Mouse (Mus musculus): ENCODE results near the gene Elf2. TPM values are rescaled to one million over a fixed set of nuclear protein-coding genes. Genes with fewer than 3 reads are reported as not detected.

Elf2 gene
- total and polyA plus RNA-seq, 3 experiments = 52.6 to 111 (median 67.8) TPM

GRCm38 (mm10) chr3:51339734-51340551, 520 bp downstream of the Elf2 start:
- ATAC-seq (ENCODE audit: extremely low read depth, insufficient number of reproducible peaks, low FRiP score, poor library complexity, severe bottlenecking) (no peak), DNase-seq (ENCODE audit: low spot score) (peak; percentile 57)
- no peak for TF ChIP-seq CTCF (IDR thresholded peaks at IDR 0.05; ENCODE audit: low read depth, low read length)
- no peak for TF ChIP-seq GATA2 (IDR thresholded peaks at IDR 0.05; ENCODE audit: borderline replicate concordance, low read depth, low read length)
- TF ChIP-seq TAL1 (conservative IDR thresholded peaks at IDR 0.05; ENCODE audit: low read depth, low read length) = no peak
- no peak for TF ChIP-seq POLR2AphosphoS5 (IDR thresholded peaks at IDR 0.05; ENCODE audit: insufficient replicate concordance, low read depth, low read length)
- TF ChIP-seq GATA1 (IDR thresholded peaks at IDR 0.05; ENCODE audit: borderline replicate concordance, low read length) = no peak
- H3K4me3 ChIP-seq (ENCODE audit: low read depth, low read length) = peak overlapping the region; percentile 92
- H3K4me1 ChIP-seq (ENCODE audit: insufficient read depth, low read depth, low read length) = peaks cover 34% of the 10 kb centered on the region
- H3K36me3 ChIP-seq (replicated peaks) = peaks cover 5% of the 10 kb centered on the region
- peaks cover 4% of the 10 kb centered on the region; the same call in 1 of the 2 replicates for H3K9me3 ChIP-seq (replicated peaks)
- H3K27me3 ChIP-seq (ENCODE audit: insufficient read depth, low read length) = no peaks in the 10 kb centered on the region

GRCm38 (mm10) chr3:51339378-51339733, 1.1 kb downstream of the Elf2 start:
- ATAC-seq (ENCODE audit: extremely low read depth, insufficient number of reproducible peaks, low FRiP score, poor library complexity, severe bottlenecking) (no peak), DNase-seq (ENCODE audit: low spot score) (no peak)
- Histone ChIP-seq H3K4me3 (ENCODE audit: low read depth, low read length) (peak overlapping the region; percentile 92), H3K36me3 (replicated peaks) (peaks cover 5% of the 10 kb centered on the region), H3K27me3 (ENCODE audit: insufficient read depth, low read length) (no peaks in the 10 kb centered on the region), H3K4me1 (ENCODE audit: insufficient read depth, low read depth, low read length) (peaks cover 39% of the 10 kb centered on the region), H3K9me3 (replicated peaks) (peaks cover 4% of the 10 kb centered on the region; the same call in 1 of the 2 replicates)
- no peak for TF ChIP-seq GATA1 (IDR thresholded peaks at IDR 0.05; ENCODE audit: borderline replicate concordance, low read length)
- TF ChIP-seq TAL1 (conservative IDR thresholded peaks at IDR 0.05; ENCODE audit: low read depth, low read length) = no peak
- TF ChIP-seq GATA2 (IDR thresholded peaks at IDR 0.05; ENCODE audit: borderline replicate concordance, low read depth, low read length) = no peak
- no peak for TF ChIP-seq POLR2AphosphoS5 (IDR thresholded peaks at IDR 0.05; ENCODE audit: insufficient replicate concordance, low read depth, low read length)
- TF ChIP-seq CTCF (IDR thresholded peaks at IDR 0.05; ENCODE audit: low read depth, low read length) = no peak

GRCm38 (mm10) chr3:51335378-51335777, 5.1 kb downstream of the Elf2 start:
- ATAC-seq (ENCODE audit: extremely low read depth, insufficient number of reproducible peaks, low FRiP score, poor library complexity, severe bottlenecking) (no peak), DNase-seq (ENCODE audit: low spot score) (no peak)
- H3K36me3 ChIP-seq (replicated peaks) = peaks cover 18% of the 10 kb centered on the region
- H3K4me3 ChIP-seq (ENCODE audit: low read depth, low read length) = peak overlapping the region; percentile 16; the same call in 1 of the 2 replicates
- peaks cover 54% of the 10 kb centered on the region for H3K4me1 ChIP-seq (ENCODE audit: insufficient read depth, low read depth, low read length)
- no peak for TF ChIP-seq TAL1 (conservative IDR thresholded peaks at IDR 0.05; ENCODE audit: low read depth, low read length)
- no peak for TF ChIP-seq POLR2AphosphoS5 (IDR thresholded peaks at IDR 0.05; ENCODE audit: insufficient replicate concordance, low read depth, low read length)
- no peak for TF ChIP-seq GATA1 (IDR thresholded peaks at IDR 0.05; ENCODE audit: borderline replicate concordance, low read length)
- no peak for TF ChIP-seq CTCF (IDR thresholded peaks at IDR 0.05; ENCODE audit: low read depth, low read length)
- no peak for TF ChIP-seq GATA2 (IDR thresholded peaks at IDR 0.05; ENCODE audit: borderline replicate concordance, low read depth, low read length)
- H3K9me3 ChIP-seq (replicated peaks) = no peaks in the 10 kb centered on the region
- no peaks in the 10 kb centered on the region for H3K27me3 ChIP-seq (ENCODE audit: insufficient read depth, low read length)

- DNase-seq (ENCODE audit: low spot score) (no peak), ATAC-seq (ENCODE audit: extremely low read depth, insufficient number of reproducible peaks, low FRiP score, poor library complexity, severe bottlenecking) (no peak)
- H3K36me3 ChIP-seq (replicated peaks) = peaks cover 28% of the 10 kb centered on the region
- peaks cover 65% of the 10 kb centered on the region for H3K4me1 ChIP-seq (ENCODE audit: insufficient read depth, low read depth, low read length)
- TF ChIP-seq GATA1 (IDR thresholded peaks at IDR 0.05; ENCODE audit: borderline replicate concordance, low read length) (no peak), GATA2 (IDR thresholded peaks at IDR 0.05; ENCODE audit: borderline replicate concordance, low read depth, low read length) (no peak), CTCF (IDR thresholded peaks at IDR 0.05; ENCODE audit: low read depth, low read length) (no peak), POLR2AphosphoS5 (IDR thresholded peaks at IDR 0.05; ENCODE audit: insufficient replicate concordance, low read depth, low read length) (no peak), TAL1 (conservative IDR thresholded peaks at IDR 0.05; ENCODE audit: low read depth, low read length) (no peak)
- H3K4me3 ChIP-seq (ENCODE audit: low read depth, low read length) = peak overlapping the region; percentile 64; the same call in 1 of the 2 replicates
- peaks cover 2% of the 10 kb centered on the region; the same call in 1 of the 2 replicates for H3K9me3 ChIP-seq (replicated peaks)
- H3K27me3 ChIP-seq (ENCODE audit: insufficient read depth, low read length) = no peaks in the 10 kb centered on the region
Measured at GRCm38 (mm10) chr3:51333950-51334349, 6.5 kb downstream of the Elf2 start.

- Histone ChIP-seq H3K27me3 (ENCODE audit: insufficient read depth, low read length) (no peaks in the 10 kb centered on the region), H3K4me3 (ENCODE audit: low read depth, low read length) (peak overlapping the region; percentile 60; the same call in 1 of the 2 replicates), H3K36me3 (replicated peaks) (peaks cover 32% of the 10 kb centered on the region), H3K9me3 (replicated peaks) (peaks cover 2% of the 10 kb centered on the region; the same call in 1 of the 2 replicates), H3K4me1 (ENCODE audit: insufficient read depth, low read depth, low read length) (peaks cover 64% of the 10 kb centered on the region)
- ATAC-seq (ENCODE audit: extremely low read depth, insufficient number of reproducible peaks, low FRiP score, poor library complexity, severe bottlenecking) (peak; percentile 81), DNase-seq (ENCODE audit: low spot score) (peak; percentile 52)
- TF ChIP-seq POLR2AphosphoS5 (IDR thresholded peaks at IDR 0.05; ENCODE audit: insufficient replicate concordance, low read depth, low read length) = no peak
- no peak for TF ChIP-seq GATA1 (IDR thresholded peaks at IDR 0.05; ENCODE audit: borderline replicate concordance, low read length)
- TF ChIP-seq CTCF (IDR thresholded peaks at IDR 0.05; ENCODE audit: low read depth, low read length) = no peak
- TF ChIP-seq TAL1 (conservative IDR thresholded peaks at IDR 0.05; ENCODE audit: low read depth, low read length) = no peak
- TF ChIP-seq GATA2 (IDR thresholded peaks at IDR 0.05; ENCODE audit: borderline replicate concordance, low read depth, low read length) = no peak
Measured at GRCm38 (mm10) chr3:51333234-51333889, 7.1 kb downstream of the Elf2 start.

GRCm38 (mm10) chr3:51330086-51330485, 10.4 kb downstream of the Elf2 start:
- ATAC-seq (ENCODE audit: extremely low read depth, insufficient number of reproducible peaks, low FRiP score, poor library complexity, severe bottlenecking) = no peak
- peaks cover 48% of the 10 kb centered on the region for H3K4me1 ChIP-seq (ENCODE audit: insufficient read depth, low read depth, low read length)
- no peak overlapping the region for H3K4me3 ChIP-seq (ENCODE audit: low read depth, low read length)
- peaks cover 51% of the 10 kb centered on the region for H3K36me3 ChIP-seq (replicated peaks)
- DNase-seq (ENCODE audit: low spot score) = no peak
- H3K27me3 ChIP-seq (ENCODE audit: insufficient read depth, low read length) = no peaks in the 10 kb centered on the region
- TF ChIP-seq POLR2AphosphoS5 (IDR thresholded peaks at IDR 0.05; ENCODE audit: insufficient replicate concordance, low read depth, low read length) (no peak), CTCF (IDR thresholded peaks at IDR 0.05; ENCODE audit: low read depth, low read length) (no peak), GATA2 (IDR thresholded peaks at IDR 0.05; ENCODE audit: borderline replicate concordance, low read depth, low read length) (no peak), TAL1 (conservative IDR thresholded peaks at IDR 0.05; ENCODE audit: low read depth, low read length) (no peak), GATA1 (IDR thresholded peaks at IDR 0.05; ENCODE audit: borderline replicate concordance, low read length) (no peak)
- peaks cover 11% of the 10 kb centered on the region; the same call in 1 of the 2 replicates for H3K9me3 ChIP-seq (replicated peaks)

All from G1E (cell line).